11 mouse cellular contexts compared by ENCODE assay signal in genomic region chr6:125492033-125492432, GRCm38 (mm10). TPM values are rescaled to one million over a fixed set of nuclear protein-coding genes. Genes with fewer than 3 reads are reported as not detected.
DNase-seq lines count a peak whose midpoint lies in the region; ATAC-seq and TF ChIP-seq lines count a peak whose summit lies in the region.
"Had no signal": no experiment of that assay in that cellular context is flagged by ENCODE, and none has a peak within 500 bp of the region (broad histone marks: within the 10 kb centered on the region; RNA-seq: fewer than 3 reads in every experiment).

No protein-coding gene starts in this region.

- no peak for TF ChIP-seq EP300 in heart, adult 2 months (IDR thresholded peaks at IDR 0.05; ENCODE audit: insufficient read depth, low read depth, low read length)

- ATAC-seq in liver, embryonic 13.5 days (ENCODE audit: low read depth) = no peak
- no peak for ATAC-seq in limb, embryonic 14.5 days (ENCODE audit: low FRiP score, low read depth)

- TF ChIP-seq CTCF in heart, adult 2 months (IDR thresholded peaks at IDR 0.05) = no peak
- no peak for TF ChIP-seq CTCF in bone marrow, adult 2 months (IDR thresholded peaks at IDR 0.05; ENCODE audit: control insufficient read depth, insufficient read depth, low read length)

- peak in 1 of 2 experiments; percentile 48 for DNase-seq in heart, adult 2 months
- no peak for DNase-seq in heart, postnatal 36 days
- no peak for DNase-seq in liver, embryonic 13.5 days
- no peak for DNase-seq in liver
- DNase-seq in limb, embryonic 14.5 days (ENCODE audit: low spot score) = no peak
- DNase-seq in thymus, postnatal 10 days (ENCODE audit: low spot score in 2 of 2) = no peak
- DNase-seq in left cerebral cortex, postnatal 10 days (ENCODE audit: extremely low spot score in 1 of 2, low spot score in 2 of 2) = no peak
- DNase-seq: adrenal gland, adult 8-10 months; thymus, adult 2 months had no signal

- H3K4me1 ChIP-seq in heart, adult 2 months (ENCODE audit: control insufficient read depth, insufficient read depth, low read length) = peaks cover 10% of the 10 kb centered on the region
- peaks cover 47% of the 10 kb centered on the region for H3K4me1 ChIP-seq in liver, embryonic 13.5 days (replicated peaks)
- H3K4me1 ChIP-seq in bone marrow, adult 2 months (ENCODE audit: control insufficient read depth, insufficient read depth, low read length) = peaks cover 4% of the 10 kb centered on the region; the same call in 1 of the 2 replicates
- peaks cover 52% of the 10 kb centered on the region for H3K4me1 ChIP-seq in limb, embryonic 14.5 days (ENCODE audit: control insufficient read depth, insufficient read depth, low read length)

- intact Hi-C loops in heart, adult 2 months (cut with DNase I) = no loop called here
- intact Hi-C loops in heart, postnatal 36 days (cut with DNase I) = no loop called here
- intact Hi-C loops in left cerebral cortex, postnatal 10 days (cut with DNase I) = loop anchor here (5.0 kb wide), 1 partner anchor 65 kb away; no protein-coding TSS in a partner anchor

- H3K4me2 ChIP-seq in liver, embryonic 13.5 days = 0 out of 2 replicates have a peak overlapping the region, but pooled peaks have one; percentile 77
- peak overlapping the region; percentile 75 for H3K4me2 ChIP-seq in limb, embryonic 14.5 days (replicated peaks; ENCODE audit: low read depth, low read length, severe bottlenecking)

- no peaks in the 10 kb centered on the region for H3K79me2 ChIP-seq in heart, adult 2 months (replicated peaks; ENCODE audit: control insufficient read depth, insufficient read depth, low read length)

- H3K27ac ChIP-seq in heart, adult 2 months = peak overlapping the region; percentile 88
- H3K27ac ChIP-seq in liver, embryonic 13.5 days = no peak overlapping the region
- H3K27ac ChIP-seq in bone marrow, adult 2 months (ENCODE audit: control insufficient read depth, insufficient read depth, low read depth, low read length, poor library complexity) = 0 out of 2 replicates have a peak overlapping the region, but pooled peaks have one; percentile 8
- H3K27ac ChIP-seq in limb, embryonic 14.5 days (replicated peaks; ENCODE audit: low read depth, low read length) = 0 out of 2 replicates have a peak overlapping the region, but pooled peaks have one; percentile 19
- H3K27ac ChIP-seq: macrophage had no signal

- peak overlapping the region; percentile 26 for H3K9ac ChIP-seq in heart, adult 2 months (ENCODE audit: low read depth, low read length)
- no peak overlapping the region for H3K9ac ChIP-seq in liver, embryonic 13.5 days
- no peak overlapping the region for H3K9ac ChIP-seq in limb, embryonic 14.5 days (ENCODE audit: low read depth, low read length, severe bottlenecking)

- no peaks in the 10 kb centered on the region for H3K27me3 ChIP-seq in heart, adult 2 months (ENCODE audit: control insufficient read depth, insufficient read depth, low read length)
- peaks cover 35% of the 10 kb centered on the region for H3K27me3 ChIP-seq in liver, embryonic 13.5 days
- H3K27me3 ChIP-seq in limb, embryonic 14.5 days (ENCODE audit: control insufficient read depth, insufficient read depth, low read length) = no peaks in the 10 kb centered on the region

- no peaks in the 10 kb centered on the region for H3K36me3 ChIP-seq in heart, adult 2 months (ENCODE audit: control insufficient read depth, insufficient read depth, low read length)
- no peaks in the 10 kb centered on the region for H3K36me3 ChIP-seq in liver, embryonic 13.5 days
- no peaks in the 10 kb centered on the region for H3K36me3 ChIP-seq in limb, embryonic 14.5 days (ENCODE audit: control insufficient read depth, insufficient read depth, low read length)

- peak overlapping the region; percentile 57 for H3K4me3 ChIP-seq in heart, adult 2 months
- H3K4me3 ChIP-seq in liver, embryonic 13.5 days (replicated peaks) = no peak overlapping the region
- no peak overlapping the region for H3K4me3 ChIP-seq in bone marrow, adult 2 months (replicated peaks; ENCODE audit: control insufficient read depth, low read depth, low read length)
- peak overlapping the region; percentile 83 for H3K4me3 ChIP-seq in limb, embryonic 14.5 days (replicated peaks; ENCODE audit: low read length)

- 39% methylated on average over 9 of the region's 9 CpGs for WGBS in heart, adult 2 months
- 68% methylated on average over 9 of the region's 9 CpGs for whole genome bisulfite sequencing in liver, embryonic 13.5 days (ENCODE audit: insufficient replicate concordance)
- whole genome bisulfite sequencing in bone marrow, adult 2 months = 73% methylated on average over 9 of the region's 9 CpGs
- 65% methylated on average over 9 of the region's 9 CpGs for WGBS in limb, embryonic 14.5 days

- no peak for TF ChIP-seq POLR2A in heart, adult 2 months (IDR thresholded peaks at IDR 0.05; ENCODE audit: insufficient read depth, low read depth, low read length)
- no peak for TF ChIP-seq POLR2A in bone marrow, adult 2 months (IDR thresholded peaks at IDR 0.05; ENCODE audit: borderline replicate concordance, control insufficient read depth, low read depth, low read length)
- no peak for TF ChIP-seq POLR2A in limb, embryonic 14.5 days (IDR thresholded peaks at IDR 0.05; ENCODE audit: borderline replicate concordance, extremely low read depth, insufficient read depth, insufficient read length)

- no peaks in the 10 kb centered on the region for H3K9me3 ChIP-seq in liver, embryonic 13.5 days (replicated peaks)
- H3K9me3 ChIP-seq in limb, embryonic 14.5 days (ENCODE audit: control insufficient read depth, low read length) = no peaks in the 10 kb centered on the region

RNA-seq across cellular contexts. Expression of gene Cd9, which starts 2.6 kb away (rescaled TPM):
- 10 to 100 TPM; 51.6 to 67.2 TPM for total RNA-seq in heart, adult 2 months (2021)
- 97.7 and 108 TPM in 2 replicates for polyA plus RNA-seq in heart, adult 2 months (2012; rRNA removed)
- total RNA-seq in heart, postnatal 36 days (2021) = 10 to 100 TPM; 54.7 to 59.2 TPM
- 92.5 and 94.7 TPM in 2 replicates for polyA plus RNA-seq in liver, embryonic 13.5 days (2015; fragmentation: Nextera tagmentation; extraction: Ambion mirVana)
- polyA plus RNA-seq in bone marrow, adult 2 months (2011; ENCODE audit: insufficient read depth, insufficient read length, low replicate concordance, missing spikeins) = 60.4 and 90.4 TPM in 2 replicates
- polyA plus RNA-seq in limb, embryonic 14.5 days (2012; rRNA removed) = 215 and 273 TPM in 2 replicates
- polyA plus RNA-seq in limb, embryonic 14.5 days (2014; fragmentation: Nextera tagmentation; extraction: Ambion mirVana) = 318 and 323 TPM in 2 replicates
- 10 to 100 TPM; 56.6 to 57.5 TPM for total RNA-seq in left cerebral cortex, postnatal 10 days (2021)

RNA-seq across cellular contexts. Expression of gene Vwf, which starts 54.5 kb away (rescaled TPM):
- total RNA-seq in heart, adult 2 months (2021) = 10 to 100 TPM; 95.9 to 99.8 TPM
- 95.8 and 116 TPM in 2 replicates for polyA plus RNA-seq in heart, adult 2 months (2012; rRNA removed)
- 100 to 1,000 TPM; 107 to 114 TPM for total RNA-seq in heart, postnatal 36 days (2021)
- 12.7 and 13.3 TPM in 2 replicates for polyA plus RNA-seq in liver, embryonic 13.5 days (2015; fragmentation: Nextera tagmentation; extraction: Ambion mirVana)
- 83.1 and 147 TPM in 2 replicates for polyA plus RNA-seq in bone marrow, adult 2 months (2011; ENCODE audit: insufficient read depth, insufficient read length, low replicate concordance, missing spikeins)
- polyA plus RNA-seq in limb, embryonic 14.5 days (2012; rRNA removed) = 11.2 and 14.5 TPM in 2 replicates
- 11.1 and 12.0 TPM in 2 replicates for polyA plus RNA-seq in limb, embryonic 14.5 days (2014; fragmentation: Nextera tagmentation; extraction: Ambion mirVana)
- 10 to 100 TPM; 23.4 to 28.2 TPM for total RNA-seq in left cerebral cortex, postnatal 10 days (2021)

Comparison
In these comparisons a context has a peak if more than half of its experiments do, and no peak if none do; other contexts are left out.
1. H3K4me3 ChIP-seq: peak in heart, adult 2 months (single experiment) and limb, embryonic 14.5 days (single experiment); none in liver, embryonic 13.5 days (single experiment) and bone marrow, adult 2 months (single experiment).